Mouse (Mus musculus) lung, postnatal 0 days (tissue): ENCODE results near the gene Syne3.

ENCODE experiments used
- CTCF ChIP-seq: IDR thresholded peaks from 2 replicates; pipeline ENCODE4 v1.5.1; 2016; ENCODE audit warnings: antibody characterized with exemption, mild to moderate bottlenecking
- EP300 ChIP-seq: IDR thresholded peaks from 2 replicates; pipeline ENCODE4 v1.6.1; 2016; ENCODE audit warnings: antibody characterized with exemption, mild to moderate bottlenecking, control low read depth

GRCm38 (mm10) chr12:104996012-104996728 lies 13.4 kb downstream of the Syne3 start:
- TF ChIP-seq EP300 (no peak), CTCF (no peak)
